Mouse (Mus musculus) liver, postnatal 0 days (tissue): ENCODE data around the gene Sgms1. TPM values are rescaled to one million over a fixed set of nuclear protein-coding genes. Genes with fewer than 3 reads are reported as not detected.

Source experiments
- ATAC-seq: fragments of 200-750 bp; cut with Nextera tagmentation; 2 replicates; pipeline ENCODE4 v1.8.0; 2017; ENCODE audit warnings: mild to moderate bottlenecking, moderate library complexity
- DNase-seq: peaks from one replicate; pipeline ENCODE4 v3.0.0-alpha.2; 2016
- H3K27ac ChIP-seq: fragments of 300-500 bp; sonication (generic); 2 replicates; pipeline ENCODE4 v1.5.1; 2014; ENCODE audit warnings: antibody characterized with exemption, moderate library complexity, mild to moderate bottlenecking, low read depth
- H3K27me3 ChIP-seq: fragments of 300-500 bp; sonication (generic); 2 replicates; pipeline ENCODE4 v1.6.1; 2014; ENCODE audit warnings: low read length, control low read depth, mixed read lengths; ENCODE audit not compliant: insufficient read depth
- H3K36me3 ChIP-seq: fragments of 300-500 bp; sonication (generic); replicated peaks from 2 replicates; pipeline ENCODE4 v1.6.1; 2014; ENCODE audit warnings: mild to moderate bottlenecking, control low read depth, low read length, moderate library complexity, mixed read lengths; ENCODE audit not compliant: insufficient read depth
- H3K4me1 ChIP-seq: fragments of 300-500 bp; sonication (generic); 2 replicates; pipeline ENCODE4 v1.6.1; 2014; ENCODE audit warnings: antibody characterized with exemption, mild to moderate bottlenecking, control low read depth; ENCODE audit not compliant: insufficient read depth
- H3K4me2 ChIP-seq: fragments of 300-500 bp; sonication (generic); 2 replicates; pipeline ENCODE4 v1.6.1; 2014; ENCODE audit warnings: low read depth, mild to moderate bottlenecking, low read length, moderate library complexity, mixed read lengths
- H3K4me3 ChIP-seq: fragments of 300-500 bp; sonication (generic); 2 replicates; pipeline ENCODE4 v1.5.1; 2014; ENCODE audit warnings: low read depth, low read length
- H3K9ac ChIP-seq: fragments of 300-500 bp; sonication (generic); replicated peaks from 2 replicates; pipeline ENCODE4 v1.6.1; 2014; ENCODE audit warnings: mild to moderate bottlenecking, moderate library complexity
- H3K9me3 ChIP-seq: fragments of 300-500 bp; sonication (generic); 2 replicates; pipeline ENCODE4 v1.6.1; 2016; ENCODE audit warnings: mild to moderate bottlenecking, control low read depth, low read length, mixed read lengths
- CTCF ChIP-seq: sonication (generic); IDR thresholded peaks from 2 replicates; pipeline ENCODE4 v1.5.1; 2016; ENCODE audit warnings: antibody characterized with exemption, low read depth
- EP300 ChIP-seq: IDR thresholded peaks from 2 replicates; pipeline ENCODE4 v1.6.1; 2016; ENCODE audit warnings: antibody characterized with exemption, low read depth, mild to moderate bottlenecking
- WGBS: fragments of 180-500 bp; shearing (Covaris S2); extraction: QIAGEN DNeasy Blood & Tissue Kit; methylation state at CpG from one replicate; pipeline ENCODE4 v1.1.7; 2014; ENCODE audit not compliant: insufficient replicate concordance; 5-methylcytosine and 5-hydroxymethylcytosine counted together
- polyA plus RNA-seq: library from polyadenylated mRNA; unstranded; fragments of >200 nt; fragmentation: Nextera tagmentation; extraction: Ambion mirVana; gene quantifications from 2 replicates; pipeline ENCODE4 v1.2.1, GENCODE M21; 2015

The Sgms1 gene
- polyA plus RNA-seq, 1 experiment from 2014 or later = 16.0 TPM

- Histone ChIP-seq H3K9ac (no peak overlapping the region), H3K27ac (no peak overlapping the region), H3K4me2 (no peak overlapping the region), H3K36me3 (no peaks in the 10 kb centered on the region), H3K27me3 (no peaks in the 10 kb centered on the region), H3K4me1 (peaks cover 14% of the 10 kb centered on the region), H3K4me3 (no peak overlapping the region), H3K9me3 (no peaks in the 10 kb centered on the region)
- DNase-seq (no peak), ATAC-seq (no peak)
- TF ChIP-seq EP300 = no peak
- TF ChIP-seq CTCF = no peak
- WGBS = 85% methylated on average over 5 of the region's 5 CpGs
Measured at GRCm38 (mm10) chr19:32291130-32291529, 98.4 kb downstream of the Sgms1 start.

GRCm38 (mm10) chr19:32288895-32289294, 100.6 kb downstream of the Sgms1 start:
- no peaks in the 10 kb centered on the region for H3K36me3 ChIP-seq
- DNase-seq (no peak), ATAC-seq (no peak)
- H3K4me3 ChIP-seq = no peak overlapping the region
- 71% methylated on average over 5 of the region's 5 CpGs for WGBS
- H3K9me3 ChIP-seq = no peaks in the 10 kb centered on the region
- no peak overlapping the region for H3K27ac ChIP-seq
- H3K27me3 ChIP-seq = no peaks in the 10 kb centered on the region
- H3K4me2 ChIP-seq = no peak overlapping the region
- H3K9ac ChIP-seq = no peak overlapping the region
- TF ChIP-seq CTCF = no peak
- TF ChIP-seq EP300 = no peak
- peaks cover 14% of the 10 kb centered on the region for H3K4me1 ChIP-seq

DNA sequence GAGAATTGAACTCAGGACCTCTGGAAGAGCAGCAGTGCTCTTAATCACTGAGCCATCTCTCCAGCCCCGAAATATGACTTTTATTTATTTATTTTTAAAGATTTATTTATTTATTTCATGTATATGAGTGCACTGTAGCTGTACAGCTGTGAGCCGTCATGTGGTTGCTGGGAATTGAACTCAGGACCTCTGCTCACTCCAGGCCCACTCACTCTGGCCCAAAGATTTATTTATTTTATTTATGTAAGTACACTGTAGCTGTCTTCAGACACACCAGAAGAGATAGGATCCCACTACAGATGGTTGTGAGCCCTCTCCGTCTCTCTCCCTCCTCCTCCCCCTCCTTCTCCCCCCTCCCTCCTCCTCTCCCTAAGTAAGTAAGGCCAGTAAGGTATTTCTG, 101.7 kb downstream of the Sgms1 start:
- H3K9ac ChIP-seq = no peak overlapping the region
- H3K27me3 ChIP-seq = no peaks in the 10 kb centered on the region
- WGBS = 83% methylated on average over 3 of the region's 3 CpGs
- no peak overlapping the region for H3K27ac ChIP-seq
- no peaks in the 10 kb centered on the region for H3K9me3 ChIP-seq
- H3K36me3 ChIP-seq = no peaks in the 10 kb centered on the region
- DNase-seq = no peak
- TF ChIP-seq CTCF (no peak), EP300 (no peak)
- peaks cover 10% of the 10 kb centered on the region for H3K4me1 ChIP-seq
- no peak overlapping the region for H3K4me3 ChIP-seq
- no peak overlapping the region for H3K4me2 ChIP-seq
- no peak for ATAC-seq

DNA sequence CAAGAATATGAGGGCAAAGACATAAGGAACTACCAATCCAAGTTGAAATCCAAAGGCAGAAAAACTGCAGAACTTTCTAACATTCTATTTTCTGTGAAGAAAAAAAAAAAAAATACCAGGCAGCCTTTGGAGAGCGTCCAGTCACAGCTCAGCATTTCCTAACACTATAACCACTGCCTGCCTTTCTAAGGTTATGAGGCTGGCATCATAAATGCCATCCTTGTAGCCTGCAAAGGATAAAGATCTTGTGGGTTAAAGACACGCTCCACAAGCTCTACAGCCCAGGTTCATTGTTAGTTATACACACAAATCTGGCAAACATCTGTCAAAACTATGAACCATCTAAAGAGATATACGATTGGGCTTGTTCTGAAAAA, 104.1 kb downstream of the Sgms1 start:
- no peak for ATAC-seq
- no peak overlapping the region for H3K27ac ChIP-seq
- H3K9ac ChIP-seq = no peak overlapping the region
- H3K36me3 ChIP-seq = no peaks in the 10 kb centered on the region
- H3K4me3 ChIP-seq = no peak overlapping the region
- no peak overlapping the region for H3K4me2 ChIP-seq
- peaks cover 8% of the 10 kb centered on the region; the same call in 1 of the 2 replicates for H3K4me1 ChIP-seq
- H3K27me3 ChIP-seq = no peaks in the 10 kb centered on the region
- WGBS = 81% methylated on average over 3 of the region's 3 CpGs
- no peaks in the 10 kb centered on the region for H3K9me3 ChIP-seq
- DNase-seq = no peak
- TF ChIP-seq EP300 = no peak
- TF ChIP-seq CTCF = no peak

DNA sequence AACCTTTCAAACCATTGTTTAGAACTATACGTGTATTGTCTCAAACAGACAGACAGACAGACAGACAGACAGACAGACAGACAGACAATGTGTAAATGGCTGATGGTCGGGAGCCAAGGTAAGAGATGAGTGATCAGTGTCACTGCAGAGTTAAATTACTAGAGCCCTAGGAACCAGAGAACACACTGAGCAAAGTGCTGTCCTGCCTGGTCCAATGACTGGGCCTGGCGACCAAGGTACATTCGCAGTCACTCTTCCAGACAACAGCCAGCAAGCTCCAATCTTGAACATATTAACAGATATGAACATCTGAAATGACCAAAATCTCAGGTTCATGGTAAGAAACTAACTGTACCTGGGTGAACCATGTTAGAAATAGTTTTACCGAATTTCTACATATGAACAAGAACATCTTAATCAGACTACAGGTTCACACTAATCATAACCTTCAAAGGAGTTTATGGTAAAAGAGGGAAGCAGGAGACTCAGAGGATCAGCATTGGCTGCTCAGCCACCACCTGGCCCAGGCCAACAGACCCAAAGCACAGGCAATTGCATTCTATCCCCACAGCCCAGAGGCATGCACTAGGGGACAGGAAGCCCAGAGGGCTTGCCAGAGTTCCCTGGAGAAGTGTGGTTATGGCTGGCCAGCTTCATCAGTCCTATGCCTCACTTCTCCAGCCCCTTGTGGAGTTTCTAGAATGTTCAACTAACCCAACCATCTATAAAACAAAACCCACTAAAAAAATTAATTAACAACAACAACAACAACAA, 104.6 kb downstream of the Sgms1 start:
- TF ChIP-seq EP300 (no peak), CTCF (no peak)
- ATAC-seq (no peak), DNase-seq (no peak)
- Histone ChIP-seq H3K4me1 (peaks cover 9% of the 10 kb centered on the region; the same call in 1 of the 2 replicates), H3K27ac (no peak overlapping the region), H3K9ac (no peak overlapping the region), H3K36me3 (no peaks in the 10 kb centered on the region), H3K4me3 (no peak overlapping the region), H3K27me3 (no peaks in the 10 kb centered on the region), H3K9me3 (no peaks in the 10 kb centered on the region), H3K4me2 (no peak overlapping the region)
- WGBS = 87% methylated on average over 5 of the region's 5 CpGs

GRCm38 (mm10) chr19:32281917-32282316, 107.6 kb downstream of the Sgms1 start:
- no peak overlapping the region for H3K4me3 ChIP-seq
- ATAC-seq = no peak
- no peak overlapping the region for H3K4me2 ChIP-seq
- no peaks in the 10 kb centered on the region for H3K27me3 ChIP-seq
- H3K9ac ChIP-seq = no peak overlapping the region
- no peak overlapping the region for H3K27ac ChIP-seq
- 76% methylated on average over 4 of the region's 4 CpGs for WGBS
- DNase-seq = no peak
- no peaks in the 10 kb centered on the region for H3K9me3 ChIP-seq
- H3K4me1 ChIP-seq = peaks cover 24% of the 10 kb centered on the region
- TF ChIP-seq CTCF = no peak
- no peak for TF ChIP-seq EP300
- no peaks in the 10 kb centered on the region for H3K36me3 ChIP-seq
